Mouse (Mus musculus) CD4-positive, CD25-positive, alpha-beta regulatory T cell, adult 4 months (primary cell): ENCODE measurements around the gene Kcnd1. TPM values are rescaled to one million over a fixed set of nuclear protein-coding genes. Genes with fewer than 3 reads are reported as not detected.
A peak's percentile ranks its signal among the peaks of the same experiment; 100 is the strongest.
"Not testable (repeated sequence)": the region's sequence is repeated elsewhere in the genome, so short reads cannot be mapped to it uniquely, and the experiment has no call there.

ENCODE experiments used
- ATAC-seq: one replicate; pipeline ENCODE4 v1.8.0; 2017
- polyA plus RNA-seq, 2 experiments: library from polyadenylated mRNA; unstranded; fragments of 100-300 nt; shearing (Covaris generic); gene quantifications; one replicate each; pipeline ENCODE4 v1.2.1; 2017

Kcnd1 gene
- under 1 TPM; 0.63 to 0.72 TPM for polyA plus RNA-seq

- ATAC-seq: no peak
These were observed at the start of gene Kcnd1 for GRCm38 (mm10) chrX:7821865-7822779. TSS of gene Kcnd1 (plus strand) at chrX:7822289.

GRCm38 (mm10) chrX:7772766-7773165 lies 49.3 kb upstream of the Kcnd1 start:
- no peak for ATAC-seq

- no peak for ATAC-seq
These were observed 46.4 kb upstream of the Kcnd1 start for GRCm38 (mm10) chrX:7775501-7776205.

- peak; percentile 63 for ATAC-seq
These were observed 45.6 kb upstream of the Kcnd1 start for GRCm38 (mm10) chrX:7776329-7777082.

- no peak for ATAC-seq
These were observed 43.4 kb upstream of the Kcnd1 start for GRCm38 (mm10) chrX:7778450-7779244.

- no peak for ATAC-seq
These were observed 42.8 kb upstream of the Kcnd1 start for GRCm38 (mm10) chrX:7779294-7779693.

- no peak for ATAC-seq
These were observed 39.4 kb upstream of the Kcnd1 start for GRCm38 (mm10) chrX:7782603-7783092.

- peak; percentile 97 for ATAC-seq
These were observed 32.5 kb upstream of the Kcnd1 start, which contains the start of gene Gripap1 for GRCm38 (mm10) chrX:7789542-7790136. TSS of gene Gripap1 (plus strand) at chrX:7789765.

GRCm38 (mm10) chrX:7790309-7790708 lies 31.8 kb upstream of the Kcnd1 start:
- ATAC-seq: no peak

GRCm38 (mm10) chrX:7793361-7793760 lies 28.7 kb upstream of the Kcnd1 start:
- ATAC-seq: no peak

- ATAC-seq: no peak
These were observed 27.1 kb upstream of the Kcnd1 start for GRCm38 (mm10) chrX:7795016-7795415.

- no peak for ATAC-seq
These were observed 24.8 kb upstream of the Kcnd1 start for GRCm38 (mm10) chrX:7797327-7797726.

- ATAC-seq: not testable (repeated sequence)
These were observed 19.9 kb upstream of the Kcnd1 start for GRCm38 (mm10) chrX:7802157-7802556.

GRCm38 (mm10) chrX:7815016-7815415 lies 7.1 kb upstream of the Kcnd1 start:
- not testable (repeated sequence) for ATAC-seq

GRCm38 (mm10) chrX:7837146-7837545 lies 15.1 kb downstream of the Kcnd1 start:
- no peak for ATAC-seq

- ATAC-seq: no peak
These were observed 18.7 kb downstream of the Kcnd1 start for GRCm38 (mm10) chrX:7840842-7841162.

GRCm38 (mm10) chrX:7841163-7842162 lies 19.4 kb downstream of the Kcnd1 start, which contains the start of gene Otud5:
TSS of gene Otud5 (plus strand) at chrX:7841364.
- ATAC-seq: peak; percentile 87

GRCm38 (mm10) chrX:7842318-7842717 lies 20.2 kb downstream of the Kcnd1 start:
- no peak for ATAC-seq

- ATAC-seq: no peak
These were observed 25.8 kb downstream of the Kcnd1 start for GRCm38 (mm10) chrX:7847845-7848244.

GRCm38 (mm10) chrX:7854578-7854977 lies 32.5 kb downstream of the Kcnd1 start:
- peak; percentile 58 for ATAC-seq
